8 mouse cellular contexts compared by ENCODE assay signal in genomic region chr12:56344771-56345314, GRCm38 (mm10). TPM values are rescaled to one million over a fixed set of nuclear protein-coding genes. Genes with fewer than 3 reads are reported as not detected.
DNase-seq lines count a peak whose midpoint lies in the region; ATAC-seq and TF ChIP-seq lines count a peak whose summit lies in the region.

No protein-coding gene starts in this region.

- DNase-seq in heart, adult 11 months: no peak
- DNase-seq in G1E (ENCODE audit: low spot score): no peak
- no peak for DNase-seq in forebrain, postnatal 0 days
- no peak for DNase-seq in gastrocnemius, adult 18-20 months (ENCODE audit: low spot score)
- no peak for DNase-seq in layer of hippocampus, postnatal 25 days (ENCODE audit: extremely low spot score in 1 of 2, low spot score in 1 of 2)
- DNase-seq in thymus, postnatal 14 days: no peak

- H3K27me3 ChIP-seq in heart, embryonic 13.5 days (replicated peaks): no peaks in the 10 kb centered on the region
- H3K27me3 ChIP-seq in G1E (ENCODE audit: insufficient read depth, low read length): no peaks in the 10 kb centered on the region
- no peaks in the 10 kb centered on the region for H3K27me3 ChIP-seq in forebrain, postnatal 0 days (ENCODE audit: insufficient read depth, low read length)
- no peaks in the 10 kb centered on the region for H3K27me3 ChIP-seq in megakaryocyte, embryonic 14.5 days (replicated peaks)

- H3K27ac ChIP-seq in heart, embryonic 13.5 days (replicated peaks): no peak overlapping the region
- no peak overlapping the region for H3K27ac ChIP-seq in forebrain, postnatal 0 days (ENCODE audit: low read depth, low read length)

- no peak for ATAC-seq in heart, embryonic 13.5 days (ENCODE audit: extremely low read depth, insufficient number of reproducible peaks, low FRiP score, low TSS enrichment)
- ATAC-seq in G1E (ENCODE audit: extremely low read depth, insufficient number of reproducible peaks, low FRiP score, poor library complexity, severe bottlenecking): no peak
- no peak for ATAC-seq in forebrain, postnatal 0 days

- peak overlapping the region; percentile 70 for H3K4me2 ChIP-seq in heart, embryonic 13.5 days
- peak overlapping the region; percentile 59 for H3K4me2 ChIP-seq in forebrain, postnatal 0 days (ENCODE audit: low read depth)

- H3K4me3 ChIP-seq in heart, embryonic 13.5 days: peak overlapping the region; percentile 95
- H3K4me3 ChIP-seq in G1E (ENCODE audit: low read depth, low read length): peak overlapping the region; percentile 78
- H3K4me3 ChIP-seq in forebrain, postnatal 0 days (ENCODE audit: low read depth, low read length): peak overlapping the region; percentile 99
- H3K4me3 ChIP-seq in megakaryocyte, embryonic 14.5 days (replicated peaks): peak overlapping the region; percentile 96

- H3K9ac ChIP-seq in heart, embryonic 13.5 days: peak overlapping the region; percentile 96
- H3K9ac ChIP-seq in forebrain, postnatal 0 days: peak overlapping the region; percentile 92

- TF ChIP-seq CTCF in G1E (IDR thresholded peaks at IDR 0.05; ENCODE audit: low read depth, low read length): no peak
- TF ChIP-seq CTCF in forebrain, postnatal 0 days (IDR thresholded peaks at IDR 0.05; ENCODE audit: low read depth): no peak

- H3K9me3 ChIP-seq in heart, embryonic 13.5 days: no peaks in the 10 kb centered on the region
- H3K9me3 ChIP-seq in G1E (replicated peaks): no peaks in the 10 kb centered on the region
- no peaks in the 10 kb centered on the region for H3K9me3 ChIP-seq in forebrain, postnatal 0 days (ENCODE audit: low read length)
- no peaks in the 10 kb centered on the region for H3K9me3 ChIP-seq in megakaryocyte, embryonic 14.5 days

- 0 out of 2 replicates have a peak, but pooled peaks cover 3% of the 10 kb centered on the region for H3K4me1 ChIP-seq in heart, embryonic 13.5 days
- peaks cover 5% of the 10 kb centered on the region; the same call in 1 of the 2 replicates for H3K4me1 ChIP-seq in G1E (ENCODE audit: insufficient read depth, low read depth, low read length)
- H3K4me1 ChIP-seq in forebrain, postnatal 0 days (ENCODE audit: insufficient read depth): no peaks in the 10 kb centered on the region
- H3K4me1 ChIP-seq in megakaryocyte, embryonic 14.5 days: no peaks in the 10 kb centered on the region; the same call in 1 of the 2 replicates

- H3K36me3 ChIP-seq in heart, embryonic 13.5 days: peaks cover 4% of the 10 kb centered on the region
- peaks cover 6% of the 10 kb centered on the region for H3K36me3 ChIP-seq in G1E (replicated peaks)
- H3K36me3 ChIP-seq in forebrain, postnatal 0 days (ENCODE audit: insufficient read depth): no peaks in the 10 kb centered on the region
- peaks cover 9% of the 10 kb centered on the region for H3K36me3 ChIP-seq in megakaryocyte, embryonic 14.5 days (replicated peaks; ENCODE audit: low read length)

- 3% methylated on average over 5 of the region's 5 CpGs for WGBS in heart, embryonic 13.5 days
- WGBS in forebrain, postnatal 0 days: 2% methylated on average over 5 of the region's 5 CpGs

RNA-seq across cellular contexts. Expression of gene Mbip, which starts 0.9 kb away (rescaled TPM):
- 24.9 and 25.9 TPM in 2 replicates for polyA plus RNA-seq in heart, embryonic 13.5 days (2015; fragmentation: Nextera tagmentation; extraction: Ambion mirVana)
- total RNA-seq in G1E (2014; fragmentation: Nextera tagmentation) (43.3 and 50.9 TPM in 2 replicates), G1E (2017) (50.0 TPM in 2 replicates)
- polyA plus RNA-seq in G1E (2012): 12.9 and 18.4 TPM in 2 replicates
- total RNA-seq in forebrain, postnatal 0 days (2014; rRNA removed): 38.9 and 40.1 TPM in 2 replicates
- 25.1 and 30.7 TPM in 2 replicates for polyA plus RNA-seq in forebrain, postnatal 0 days (2015; fragmentation: Nextera tagmentation; extraction: Ambion mirVana)
- 4.3 TPM in 1 of 2 replicates, not detected in the other for polyA plus RNA-seq in megakaryocyte, embryonic 14.5 days (2012; ENCODE audit: insufficient read depth, low replicate concordance)
- 1 to 10 TPM; 4.7 to 6.1 TPM for total RNA-seq in gastrocnemius, adult 18-20 months (2021)
- 10 to 100 TPM; 18.7 to 30.9 TPM for total RNA-seq in layer of hippocampus, postnatal 25 days (2021)
